Mouse (Mus musculus) layer of hippocampus, adult 9-11 months (tissue): Measurements from ENCODE around the gene Sap25.
"Not testable (repeated sequence)": the region's sequence is repeated elsewhere in the genome, so short reads cannot be mapped to it uniquely, and the experiment has no call there.

Source experiments
- DNase-seq: peaks from one replicate; pipeline ENCODE4 v3.0.0; 2022

Gene Sap25

DNA sequence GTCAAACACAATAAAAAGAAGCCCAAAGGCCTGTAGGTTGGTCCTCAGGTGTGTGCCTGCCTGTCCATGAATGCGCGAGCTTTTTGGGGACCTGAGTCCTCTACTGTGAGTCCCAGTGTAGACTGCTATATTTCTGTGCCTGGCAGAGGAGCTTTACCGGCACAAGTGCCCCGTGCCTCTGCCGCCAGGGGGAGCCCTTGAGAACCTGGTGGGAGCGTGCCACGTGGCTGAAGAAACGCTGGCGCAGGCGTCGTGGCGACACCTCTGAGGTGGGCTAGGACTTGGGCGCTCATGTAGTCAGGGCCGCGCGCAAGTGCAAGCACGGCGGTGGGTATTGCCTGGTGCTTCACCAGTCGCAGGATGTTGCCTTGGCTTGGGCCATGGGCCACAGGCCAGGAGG is at the start of gene Sap25:
TSS of gene Sap25 (plus strand) at position 281 of the 400 bp plus-strand sequence.
- no peak for DNase-seq

GRCm38 (mm10) chr5:137595921-137596320 is 45.2 kb upstream of the Sap25 start:
- no peak for DNase-seq

DNA sequence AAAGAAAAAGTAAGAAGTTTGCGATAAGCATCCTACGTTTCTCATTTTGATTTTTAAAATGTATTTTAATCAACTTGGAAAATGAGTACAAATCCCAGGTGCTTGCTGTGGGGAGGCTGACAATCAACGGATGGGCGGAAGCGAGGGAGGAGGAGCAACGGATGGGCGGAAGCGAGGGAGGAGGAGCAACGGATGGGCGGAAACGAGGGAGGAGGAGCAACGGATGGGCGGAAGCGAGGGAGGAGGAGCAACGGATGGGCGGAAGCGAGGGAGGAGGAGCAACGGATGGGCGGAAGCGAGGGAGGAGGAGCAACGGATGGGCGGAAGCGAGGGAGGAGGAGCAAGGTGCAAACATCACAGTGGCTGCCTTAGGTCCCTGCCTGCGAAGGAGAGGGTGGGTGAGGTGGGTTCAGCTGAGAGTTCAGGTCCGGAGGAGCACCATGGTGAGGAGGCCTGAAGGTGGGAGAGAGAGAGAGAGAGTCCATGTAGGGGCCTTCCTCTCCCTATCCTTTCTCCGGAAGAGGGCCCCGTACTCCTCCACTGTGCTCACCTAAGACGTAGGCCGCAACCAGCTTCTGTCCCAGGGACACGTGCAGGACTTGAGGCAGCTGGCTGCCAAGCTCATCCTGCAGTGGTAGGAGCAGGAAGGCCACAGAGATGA is 44.4 kb upstream of the Sap25 start:
- no peak for DNase-seq

- DNase-seq: no peak
Measured at GRCm38 (mm10) chr5:137597625-137598024, 43.5 kb upstream of the Sap25 start.

GRCm38 (mm10) chr5:137598100-137598826 is 42.9 kb upstream of the Sap25 start:
- no peak for DNase-seq

GRCm38 (mm10) chr5:137599600-137599999 is 41.5 kb upstream of the Sap25 start:
- DNase-seq: no peak

DNA sequence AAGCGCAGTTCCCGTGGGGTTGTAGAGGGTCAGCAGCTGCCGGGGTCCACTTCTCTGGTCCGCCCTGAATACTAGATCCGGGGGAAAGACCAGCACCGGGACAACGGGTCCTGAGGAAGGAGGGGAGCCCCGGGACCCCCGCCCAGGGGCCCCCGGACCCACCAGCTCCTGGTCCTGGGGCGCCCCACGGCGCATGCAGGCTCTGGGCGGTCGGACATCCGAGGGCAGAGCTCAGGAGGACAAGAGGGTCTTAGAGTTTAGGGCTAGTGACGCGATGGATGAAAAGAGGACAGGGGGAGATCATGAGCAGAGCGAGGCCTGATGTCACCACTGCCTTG is 40.9 kb upstream of the Sap25 start:
- DNase-seq: no peak

GRCm38 (mm10) chr5:137600619-137601364 is 40.3 kb upstream of the Sap25 start, which contains the start of gene Mospd3:
Gene Mospd3, minus strand, starts transcription at chr5:137601058.
- DNase-seq: peak; percentile 97

DNA sequence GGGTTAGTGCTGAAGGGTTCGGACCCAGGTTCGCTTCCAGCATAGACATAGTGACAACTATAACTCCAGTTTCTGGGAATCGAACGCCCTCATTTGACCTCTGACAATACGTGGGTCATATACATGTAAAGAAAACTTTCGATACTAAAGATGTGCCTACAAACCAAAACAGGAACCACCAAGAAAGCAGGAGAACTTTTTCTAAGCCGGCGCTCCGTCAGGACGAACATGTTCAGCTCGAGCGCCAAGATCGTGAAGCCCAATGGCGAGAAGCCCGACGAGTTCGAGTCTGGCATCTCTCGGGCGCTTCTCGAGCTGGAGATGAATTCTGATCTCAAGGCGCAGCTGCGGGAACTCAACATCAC is 39.8 kb upstream of the Sap25 start:
- DNase-seq: no peak

DNA sequence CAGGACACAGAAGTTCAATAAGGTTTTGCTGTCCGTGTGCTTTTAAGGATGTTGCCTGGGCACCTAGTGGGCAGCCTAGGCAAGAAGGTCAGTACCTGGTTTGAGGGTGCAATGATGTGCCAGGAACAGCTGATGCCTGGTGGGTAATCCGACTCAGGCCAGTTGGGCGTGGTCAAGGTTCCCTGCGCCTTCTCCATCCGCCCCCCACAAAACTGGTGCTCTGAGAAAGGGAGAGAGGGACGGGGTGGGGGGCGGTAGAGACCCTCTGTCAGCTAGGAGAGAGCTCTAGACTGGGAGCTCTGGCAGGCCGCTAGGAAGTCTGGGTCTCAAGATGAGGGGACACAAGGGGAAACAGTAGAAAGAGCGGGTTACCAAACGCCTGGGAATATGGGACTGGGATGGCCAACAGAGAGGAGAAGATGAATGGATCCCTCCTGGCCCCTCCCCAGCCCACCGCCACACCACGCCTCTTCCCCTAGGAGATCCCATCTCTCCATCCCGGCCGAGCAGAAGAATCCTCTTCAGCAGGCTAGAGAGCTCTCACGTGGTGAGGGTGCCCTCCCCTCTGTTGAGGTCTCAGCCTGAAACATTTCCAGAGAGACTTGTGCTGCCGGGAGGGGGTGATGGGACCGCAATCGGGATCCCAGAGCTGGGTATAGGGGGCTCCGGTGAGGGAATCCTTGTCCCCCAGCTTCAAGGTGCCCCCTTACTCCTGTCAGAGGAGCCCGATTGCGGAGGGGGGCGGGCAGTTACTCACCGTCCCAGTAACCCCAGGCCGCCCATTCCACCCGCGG is 33.1 kb upstream of the Sap25 start:
- DNase-seq: no peak

- no peak for DNase-seq
Measured at GRCm38 (mm10) chr5:137608654-137609190, 32.4 kb upstream of the Sap25 start.

GRCm38 (mm10) chr5:137609292-137609691 is 31.8 kb upstream of the Sap25 start:
- DNase-seq: no peak

GRCm38 (mm10) chr5:137610056-137610455 is 31.1 kb upstream of the Sap25 start:
- DNase-seq: no peak

- no peak for DNase-seq
Measured at GRCm38 (mm10) chr5:137610548-137611244, 30.4 kb upstream of the Sap25 start.

- no peak for DNase-seq
Measured at GRCm38 (mm10) chr5:137611245-137611602, 29.9 kb upstream of the Sap25 start.

GRCm38 (mm10) chr5:137613076-137613475 is 28.1 kb upstream of the Sap25 start:
- no peak for DNase-seq

- DNase-seq: no peak
Measured at GRCm38 (mm10) chr5:137613550-137613949, 27.6 kb upstream of the Sap25 start, which contains the start of gene Pcolce. Gene Pcolce, minus strand, starts transcription at chr5:137613784.

GRCm38 (mm10) chr5:137614921-137615320 is 26.2 kb upstream of the Sap25 start:
- DNase-seq: not testable (repeated sequence)

- no peak for DNase-seq
Measured at GRCm38 (mm10) chr5:137615347-137615746, 25.8 kb upstream of the Sap25 start.

DNA sequence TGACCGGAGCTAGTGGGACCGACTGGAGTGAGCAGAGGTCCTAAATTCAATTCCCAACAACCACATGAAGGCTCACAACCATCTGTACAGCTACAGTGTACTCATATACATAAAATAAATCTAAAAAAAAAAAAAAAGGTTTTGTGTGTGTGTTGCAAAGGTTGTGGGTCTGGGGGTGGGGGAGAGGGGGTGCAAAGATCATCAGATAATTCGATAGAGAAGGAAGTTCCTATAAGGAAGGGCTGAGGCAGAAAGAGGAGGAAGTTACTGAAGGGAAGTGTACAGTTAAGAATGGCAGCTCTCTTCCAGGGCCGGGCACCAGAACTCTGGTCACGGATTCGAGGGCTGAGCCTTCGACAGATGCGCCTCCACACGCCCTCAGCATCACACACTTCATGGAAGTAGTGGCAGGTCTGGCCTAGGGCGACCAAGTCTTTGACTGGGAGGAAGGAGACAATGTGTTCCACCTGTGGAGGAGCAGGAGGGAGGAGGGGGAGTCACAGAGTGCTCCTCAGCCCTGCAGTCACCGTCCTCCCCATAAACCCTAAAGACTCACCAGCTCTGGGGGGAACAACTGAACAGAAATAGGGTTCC is 17.1 kb upstream of the Sap25 start:
- DNase-seq: no peak

DNA sequence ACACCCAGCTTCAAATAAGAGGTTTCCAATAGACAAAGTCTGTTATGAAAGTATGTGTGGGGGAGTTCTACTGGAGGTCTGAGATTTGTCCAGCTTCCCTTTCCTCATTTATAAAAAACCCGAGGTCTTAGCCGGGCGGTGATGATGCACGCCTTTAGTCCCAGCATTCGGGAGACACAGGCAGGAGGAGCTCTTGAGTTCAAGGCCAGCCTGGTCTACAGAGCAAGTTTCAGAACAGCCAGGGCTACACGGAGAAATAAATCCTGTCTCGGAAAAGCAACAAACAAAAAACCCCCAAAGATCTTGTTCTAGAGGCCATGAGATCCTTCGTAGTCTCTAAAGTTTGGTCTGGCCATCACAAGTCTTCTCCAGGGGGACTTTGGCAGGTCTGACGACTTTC is 13.1 kb upstream of the Sap25 start:
- no peak for DNase-seq
